Mouse (Mus musculus): ENCODE measurements around the gene Nxph3. TPM values are rescaled to one million over a fixed set of nuclear protein-coding genes. Genes with fewer than 3 reads are reported as not detected.
"Not testable (repeated sequence)": the region's sequence is repeated elsewhere in the genome, so short reads cannot be mapped to it uniquely, and the experiment has no call there.

The Nxph3 gene
- total RNA-seq, 2 experiments from 2014 or later, result 2.3 to 2.4 TPM

DNA sequence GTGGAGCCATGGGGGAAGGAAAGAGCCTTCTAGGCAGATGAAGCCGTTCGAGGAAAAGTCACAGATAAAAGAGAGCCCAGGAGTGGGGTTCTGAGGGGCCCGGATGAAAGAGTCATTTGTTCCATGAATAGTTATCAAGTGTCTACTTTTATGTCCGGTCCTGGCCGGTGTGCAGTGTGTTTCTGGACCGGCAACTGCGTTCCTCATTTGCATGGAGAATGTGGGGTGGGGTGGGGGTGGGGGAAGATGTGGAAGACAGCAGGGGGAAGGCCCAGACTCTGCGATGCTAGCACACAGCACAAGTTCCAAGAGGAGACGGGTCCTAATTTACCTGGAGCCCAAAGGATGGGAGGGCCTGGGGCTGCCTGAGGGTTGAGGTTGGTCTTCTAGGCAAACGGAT lies 4.9 kb upstream of the Nxph3 start:
- no peak for DNase-seq

DNA sequence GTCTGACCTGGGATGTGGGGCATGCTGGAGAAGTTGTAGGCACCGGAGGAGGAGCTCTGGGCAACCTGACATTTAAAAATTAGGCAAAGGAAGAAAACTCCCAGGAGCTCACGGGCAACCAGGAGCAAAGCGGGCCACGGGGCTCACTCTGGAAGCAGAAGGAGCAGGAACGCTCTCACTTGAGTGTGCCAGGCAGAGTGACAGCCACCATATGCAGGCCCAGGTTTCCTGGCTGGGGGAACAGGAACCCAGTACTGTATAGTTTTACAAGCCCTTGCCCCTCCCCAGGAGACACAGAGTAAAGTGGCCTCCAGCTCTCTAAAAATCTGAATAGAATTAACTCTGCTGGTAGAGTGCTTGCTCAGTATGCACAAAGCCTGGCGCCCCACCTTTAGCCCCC lies 2.8 kb upstream of the Nxph3 start:
- DNase-seq, result no peak

- DNase-seq, result no peak
Observed at GRCm38 (mm10) chr11:95516491-95516911, 2.1 kb upstream of the Nxph3 start.

DNA sequence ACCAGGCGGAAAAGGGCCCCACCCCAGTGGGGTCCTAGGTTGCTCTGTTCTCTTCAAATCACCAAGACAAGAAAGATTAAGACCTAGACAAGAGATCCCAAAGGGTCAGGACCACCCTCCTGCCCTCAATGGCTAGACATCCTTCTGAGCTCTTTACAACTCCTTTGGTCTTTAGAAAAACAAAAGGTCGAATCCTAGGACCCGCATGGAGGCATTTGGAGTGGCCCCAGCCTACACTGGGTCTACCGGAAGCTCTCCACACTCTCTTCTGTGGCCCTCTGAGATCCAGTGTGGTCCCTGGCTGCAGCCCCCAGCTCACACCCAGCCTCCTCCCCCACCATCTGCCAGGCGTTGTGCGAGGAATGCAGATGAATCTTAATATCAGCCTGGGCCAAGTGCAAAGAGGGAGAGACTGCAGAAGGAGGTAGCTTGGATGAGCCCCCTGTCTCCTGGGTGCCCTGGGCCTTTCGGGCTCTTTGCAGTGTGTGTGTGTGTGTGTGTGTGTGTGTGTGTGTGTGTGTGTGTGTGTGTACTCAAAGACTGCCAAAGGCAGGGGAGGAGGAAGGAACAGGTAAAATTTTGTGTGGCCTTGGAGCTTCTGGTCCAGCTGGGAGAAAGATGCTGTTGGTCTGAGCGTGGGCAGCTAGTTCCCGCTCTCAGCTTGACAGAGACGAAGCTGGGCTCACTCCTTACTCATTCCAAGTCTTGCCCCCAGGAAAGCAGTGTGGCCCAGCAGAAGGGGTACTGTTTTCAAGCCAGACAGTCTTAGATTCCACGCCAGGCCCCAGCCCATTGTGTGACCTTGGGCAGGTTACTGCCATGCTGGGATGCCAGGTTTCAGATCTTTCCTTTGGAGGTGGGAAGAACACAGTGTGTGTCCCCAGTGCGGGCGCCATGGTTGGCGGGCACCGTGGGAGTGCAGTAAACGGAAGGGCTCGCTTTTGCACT lies 1.3 kb upstream of the Nxph3 start:
- DNase-seq, result no peak

GRCm38 (mm10) chr11:95513461-95514297 lies 691 bp downstream of the Nxph3 start:
- no peak for DNase-seq

GRCm38 (mm10) chr11:95512383-95512782 lies 2.0 kb downstream of the Nxph3 start:
- DNase-seq, result no peak

GRCm38 (mm10) chr11:95511919-95512318 lies 2.5 kb downstream of the Nxph3 start:
- no peak for DNase-seq

GRCm38 (mm10) chr11:95510631-95511030 lies 3.7 kb downstream of the Nxph3 start:
- DNase-seq, result no peak

- DNase-seq, result peak; percentile 65
Observed at GRCm38 (mm10) chr11:95509126-95509717, 5.1 kb downstream of the Nxph3 start.

- DNase-seq, result no peak
Observed at GRCm38 (mm10) chr11:95508211-95508926, 6.0 kb downstream of the Nxph3 start.

GRCm38 (mm10) chr11:95507785-95508184 lies 6.6 kb downstream of the Nxph3 start:
- no peak for DNase-seq

GRCm38 (mm10) chr11:95507041-95507716 lies 7.2 kb downstream of the Nxph3 start:
- DNase-seq, result peak; percentile 70

DNA sequence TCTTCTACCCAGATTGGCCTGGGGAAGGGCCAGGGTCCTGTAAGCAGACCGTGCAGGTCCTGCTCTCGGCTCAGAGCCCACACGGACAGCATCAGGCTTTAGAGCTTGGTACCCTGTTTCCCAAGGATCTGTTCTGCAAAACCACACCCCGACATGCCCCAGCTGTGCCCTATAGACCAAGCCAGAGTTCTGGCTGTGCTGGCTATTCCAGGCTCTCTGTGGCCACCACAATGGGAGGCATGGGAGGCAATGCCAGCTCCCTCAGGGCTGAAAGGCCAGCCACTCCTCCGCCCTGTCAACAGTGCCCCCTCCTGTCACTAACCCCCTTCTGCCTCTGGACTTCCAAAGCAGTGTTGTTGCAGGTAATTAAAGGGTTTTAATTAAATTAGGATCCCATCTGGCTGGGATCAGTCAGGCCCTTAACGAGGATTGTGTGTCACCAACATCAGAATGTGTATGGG lies 10.1 kb downstream of the Nxph3 start:
- no peak for DNase-seq

DNA sequence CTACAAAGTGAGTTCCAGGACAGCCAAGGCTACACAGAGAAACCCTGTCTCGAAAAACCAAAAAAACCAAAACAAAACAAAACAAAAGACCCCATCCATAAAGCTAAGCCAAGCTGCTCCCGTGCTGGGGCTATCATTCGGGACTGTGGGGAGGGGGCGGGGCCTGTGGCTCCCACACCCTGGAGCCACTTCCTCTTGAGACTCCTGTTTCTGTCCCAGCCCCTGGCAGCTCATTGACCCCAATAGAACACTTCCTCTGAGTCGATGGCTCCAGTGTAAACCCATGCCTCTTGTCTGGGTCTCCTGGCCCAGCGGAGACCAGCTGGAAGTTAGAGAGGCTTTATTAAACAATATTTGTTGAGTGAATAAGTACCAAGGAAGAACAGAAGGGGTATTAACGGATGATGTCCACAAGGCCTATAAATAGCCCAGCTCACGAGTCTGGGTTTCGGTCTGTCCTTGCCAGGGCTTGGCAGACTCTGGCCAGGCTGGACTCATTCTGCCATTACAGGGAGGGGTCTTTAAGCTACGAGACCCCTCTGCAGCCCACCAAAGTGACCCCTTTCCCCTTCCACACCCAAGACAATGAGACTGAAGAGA lies 10.7 kb downstream of the Nxph3 start:
- no peak for DNase-seq

- not testable (repeated sequence) for DNase-seq
Observed at GRCm38 (mm10) chr11:95501826-95502225, 12.5 kb downstream of the Nxph3 start.

DNA sequence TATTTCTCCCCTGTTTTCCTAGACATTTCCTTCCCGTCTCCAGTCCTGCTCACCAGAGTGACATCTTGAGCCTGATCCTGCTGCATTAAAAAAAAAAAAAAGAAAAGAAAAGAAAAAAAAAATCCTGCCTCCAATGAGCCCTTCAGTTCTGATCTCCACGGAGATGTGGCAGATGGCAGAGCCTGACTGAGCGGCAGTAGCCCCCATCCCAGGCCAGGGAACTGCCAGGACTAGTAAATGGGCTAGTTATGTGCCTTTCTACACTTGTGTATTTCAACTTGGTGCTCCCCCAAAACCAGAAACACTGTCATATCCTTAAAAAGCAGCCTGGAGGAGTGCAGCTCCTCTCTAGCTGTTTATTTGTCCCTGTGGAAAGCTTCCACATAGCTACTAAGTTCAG lies 13.5 kb downstream of the Nxph3 start:
- no peak for DNase-seq

DNA sequence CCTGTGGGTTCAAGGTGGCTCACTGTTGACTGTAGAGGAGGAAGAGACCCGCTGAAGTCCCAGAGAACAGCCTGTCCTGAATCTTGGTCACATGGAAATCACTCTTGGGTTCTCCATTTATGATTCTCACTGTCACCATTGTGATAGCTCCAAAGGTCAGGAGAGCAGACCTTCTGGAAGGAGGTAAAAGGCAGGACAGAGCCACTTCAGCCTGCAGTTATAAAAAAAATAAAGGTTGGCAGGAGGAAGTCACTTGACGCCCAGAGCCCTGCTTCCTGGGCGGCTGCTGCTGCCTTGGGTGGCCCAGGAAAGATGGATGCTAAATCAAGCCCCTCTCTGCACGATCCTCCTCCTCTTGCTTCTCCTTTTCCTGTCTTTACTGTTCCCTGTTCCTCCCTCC lies 14.0 kb downstream of the Nxph3 start:
- no peak for DNase-seq

- no peak for DNase-seq
Observed at GRCm38 (mm10) chr11:95497921-95498320, 16.4 kb downstream of the Nxph3 start.

DNA sequence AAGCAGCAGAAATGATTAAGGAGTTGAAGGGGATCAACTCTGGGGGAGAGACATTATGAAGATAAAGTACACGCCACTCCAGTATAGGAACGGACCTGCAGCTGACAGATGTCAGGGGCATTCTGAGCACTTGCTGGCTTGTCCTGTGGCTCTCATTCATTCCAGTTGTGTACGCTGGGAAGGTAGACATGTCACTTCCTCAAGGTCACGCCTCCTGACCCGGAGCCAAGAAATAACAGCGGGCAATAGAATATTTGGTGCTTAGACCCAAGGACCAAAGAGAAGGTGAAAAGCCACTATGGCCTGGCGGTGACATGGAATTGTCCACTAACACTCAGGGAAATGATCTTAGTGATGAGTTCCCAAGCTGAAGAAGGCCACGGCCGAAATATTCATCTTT lies 18.5 kb downstream of the Nxph3 start:
- peak; percentile 60 for DNase-seq

DNA sequence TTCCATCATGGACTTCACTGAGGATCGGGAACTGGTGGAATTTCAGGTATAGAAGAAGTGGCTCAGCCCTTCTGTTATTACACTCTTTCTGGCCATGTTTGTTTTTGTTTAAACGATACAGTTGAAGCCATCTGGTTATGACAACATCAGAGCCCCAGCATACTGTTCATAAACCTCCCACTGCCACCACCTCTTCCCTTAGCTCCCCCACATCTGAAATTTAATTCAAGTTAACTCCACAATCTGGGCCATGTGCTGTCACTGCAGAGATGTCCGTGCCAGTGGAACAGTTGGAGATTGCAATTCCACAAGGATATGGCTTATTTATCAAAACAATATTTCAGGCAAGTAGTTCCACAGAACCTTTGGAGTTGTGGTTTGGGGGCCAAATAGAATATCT lies 20.0 kb downstream of the Nxph3 start:
- DNase-seq, result no peak

GRCm38 (mm10) chr11:95493950-95494349 lies 20.4 kb downstream of the Nxph3 start:
- DNase-seq, result no peak

Measured in adrenal gland, postnatal 10 days (tissue).